35 mouse cellular contexts compared by ENCODE assay signal in genomic region chr3:156341484-156341883, GRCm38 (mm10).
"Had no signal": no experiment of that assay in that cellular context is flagged by ENCODE, and none has a peak within 500 bp of the region (broad histone marks: within the 10 kb centered on the region; RNA-seq: fewer than 3 reads in every experiment).

No protein-coding gene starts in this region.

- H3K9ac ChIP-seq: heart, embryonic 12.5 days; heart, embryonic 13.5 days; heart, embryonic 15.5 days; hindbrain, embryonic 12.5 days; hindbrain, embryonic 13.5 days; hindbrain, embryonic 14.5 days; hindbrain, embryonic 15.5 days; intestine, embryonic 15.5 days; kidney, embryonic 15.5 days had no signal

- H3K36me3 ChIP-seq: heart, embryonic 10.5 days; heart, embryonic 12.5 days; heart, embryonic 13.5 days; heart, embryonic 15.5 days; hindbrain, embryonic 10.5 days; hindbrain, embryonic 12.5 days; hindbrain, embryonic 13.5 days; hindbrain, embryonic 15.5 days; intestine, embryonic 15.5 days; kidney, embryonic 15.5 days had no signal

- H3K4me2 ChIP-seq: heart, embryonic 11.5 days; heart, embryonic 12.5 days; heart, embryonic 13.5 days; heart, embryonic 15.5 days; hindbrain, embryonic 12.5 days; hindbrain, embryonic 13.5 days; hindbrain, embryonic 14.5 days; hindbrain, embryonic 15.5 days; intestine, embryonic 15.5 days; kidney, embryonic 15.5 days had no signal

- H3K27ac ChIP-seq: heart, embryonic 10.5 days; heart, embryonic 13.5 days; heart, embryonic 15.5 days; hindbrain, embryonic 10.5 days; hindbrain, embryonic 12.5 days; hindbrain, embryonic 13.5 days; hindbrain, embryonic 14.5 days; hindbrain, embryonic 15.5 days; hindbrain, postnatal 0 days; intestine, embryonic 15.5 days; kidney, embryonic 15.5 days; kidney, postnatal 0 days; layer of hippocampus, adult 2 months had no signal

- H3K27me3 ChIP-seq: heart, embryonic 12.5 days; heart, embryonic 13.5 days; heart, embryonic 15.5 days; hindbrain, embryonic 12.5 days; hindbrain, embryonic 13.5 days; hindbrain, embryonic 15.5 days; intestine, embryonic 15.5 days; kidney, embryonic 15.5 days had no signal

- H3K4me3 ChIP-seq: heart, embryonic 10.5 days; heart, embryonic 12.5 days; heart, embryonic 13.5 days; heart, embryonic 15.5 days; hindbrain, embryonic 10.5 days; hindbrain, embryonic 12.5 days; hindbrain, embryonic 13.5 days; hindbrain, embryonic 15.5 days; intestine, embryonic 15.5 days; kidney, embryonic 15.5 days; layer of hippocampus, adult 2 months had no signal

- DNase-seq: heart, postnatal 10 days; heart, postnatal 14 days; heart, postnatal 36 days; heart, postnatal 4 days; kidney, adult 11 months; kidney, adult 18-20 months; kidney, adult 2 months; kidney, adult 8-10 months; kidney, adult 9 months; kidney, postnatal 10 days; kidney, postnatal 14 days; kidney, postnatal 25 days; kidney, postnatal 36 days; kidney, postnatal 4 days; layer of hippocampus, adult 9-11 months; layer of hippocampus, postnatal 36 days had no signal

- ATAC-seq: hindbrain, embryonic 16.5 days; hindbrain, postnatal 0 days; inflammation-experienced regulatory T-cells, adult 6 months; intestine, embryonic 15.5 days; intestine, embryonic 16.5 days; intestine, postnatal 0 days had no signal

- H3K9me3 ChIP-seq: heart, embryonic 10.5 days; heart, embryonic 12.5 days; heart, embryonic 13.5 days; heart, embryonic 15.5 days; hindbrain, embryonic 10.5 days; hindbrain, embryonic 12.5 days; hindbrain, embryonic 13.5 days; hindbrain, embryonic 15.5 days; intestine, embryonic 15.5 days; kidney, embryonic 15.5 days had no signal

- H3K4me1 ChIP-seq: heart, embryonic 10.5 days; heart, embryonic 12.5 days; heart, embryonic 13.5 days; heart, embryonic 15.5 days; hindbrain, embryonic 10.5 days; hindbrain, embryonic 12.5 days; hindbrain, embryonic 13.5 days; hindbrain, embryonic 15.5 days; intestine, embryonic 15.5 days; kidney, embryonic 15.5 days had no signal
